Mouse (Mus musculus): ENCODE data around the gene Lif.

Lif gene

DNA sequence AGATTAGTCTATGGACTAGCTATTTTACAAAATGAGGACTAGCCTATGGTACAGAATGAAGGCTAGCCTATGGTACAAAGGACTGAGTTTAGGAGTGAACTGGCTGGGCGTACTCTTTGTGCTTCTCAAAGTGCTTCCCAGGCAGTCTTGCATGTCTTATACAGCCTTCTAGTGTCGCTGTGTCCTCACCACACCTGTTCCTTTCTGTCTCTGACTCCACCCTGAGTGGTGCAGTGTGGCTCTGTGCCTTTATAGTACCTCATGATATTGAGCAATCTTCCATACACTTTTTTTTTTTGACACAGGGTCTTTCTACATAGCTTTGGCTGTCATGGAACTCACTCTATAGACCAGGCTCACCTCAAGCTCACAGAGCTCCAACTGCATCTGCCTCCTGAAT lies 25.9 kb upstream of the Lif start:
- no peak for DNase-seq (ENCODE audit: low spot score in 2 of 2)

DNA sequence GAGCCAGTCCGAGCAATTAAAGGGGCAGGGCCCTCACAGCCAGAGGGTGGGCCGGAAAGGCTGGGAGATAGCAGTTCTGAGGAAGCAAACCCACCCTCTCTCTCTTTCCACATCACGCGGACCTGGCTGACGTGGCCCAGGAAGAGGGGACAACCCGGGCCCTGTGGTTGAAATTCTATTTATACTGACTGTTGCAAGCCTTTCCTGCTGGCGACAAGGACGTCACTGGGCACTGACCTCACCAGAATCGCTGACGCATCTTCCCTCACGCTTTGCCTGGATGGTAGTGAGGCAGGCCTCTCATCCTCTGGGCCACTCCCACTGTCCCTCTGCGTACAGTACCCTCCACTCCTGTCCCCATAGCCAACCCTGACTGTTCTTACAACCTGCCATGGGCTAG lies 24.7 kb upstream of the Lif start:
- no peak for DNase-seq (ENCODE audit: low spot score in 2 of 2)

DNA sequence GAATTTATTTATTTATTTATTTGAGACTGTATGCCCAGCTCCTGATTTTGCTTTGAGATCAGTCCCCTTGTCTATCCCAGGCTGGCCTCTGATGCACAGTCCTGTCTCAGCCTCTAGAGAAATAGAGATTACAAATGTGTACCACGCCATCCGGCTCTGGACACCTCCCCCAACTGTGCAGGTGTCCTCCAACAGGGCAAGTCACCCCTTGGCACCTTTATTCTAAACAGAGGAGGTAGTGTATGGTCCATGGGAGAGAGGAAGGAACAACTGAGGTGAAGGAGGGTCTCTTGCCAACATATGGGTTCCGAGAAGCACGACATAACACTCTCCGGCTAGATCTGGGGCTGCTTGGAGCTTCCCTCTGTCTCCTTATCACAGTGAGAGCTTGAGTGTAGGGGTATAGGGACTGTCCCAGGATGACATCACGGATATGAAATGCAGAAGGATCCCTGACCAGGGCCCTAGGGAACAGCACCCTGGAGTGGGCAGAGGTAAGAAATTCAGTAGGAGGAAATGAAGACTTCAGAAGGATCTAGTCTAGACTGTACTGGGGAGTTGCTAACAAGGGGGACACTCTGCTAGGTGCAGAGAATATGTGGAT lies 22.2 kb upstream of the Lif start:
- no peak for DNase-seq (ENCODE audit: low spot score in 2 of 2)

DNA sequence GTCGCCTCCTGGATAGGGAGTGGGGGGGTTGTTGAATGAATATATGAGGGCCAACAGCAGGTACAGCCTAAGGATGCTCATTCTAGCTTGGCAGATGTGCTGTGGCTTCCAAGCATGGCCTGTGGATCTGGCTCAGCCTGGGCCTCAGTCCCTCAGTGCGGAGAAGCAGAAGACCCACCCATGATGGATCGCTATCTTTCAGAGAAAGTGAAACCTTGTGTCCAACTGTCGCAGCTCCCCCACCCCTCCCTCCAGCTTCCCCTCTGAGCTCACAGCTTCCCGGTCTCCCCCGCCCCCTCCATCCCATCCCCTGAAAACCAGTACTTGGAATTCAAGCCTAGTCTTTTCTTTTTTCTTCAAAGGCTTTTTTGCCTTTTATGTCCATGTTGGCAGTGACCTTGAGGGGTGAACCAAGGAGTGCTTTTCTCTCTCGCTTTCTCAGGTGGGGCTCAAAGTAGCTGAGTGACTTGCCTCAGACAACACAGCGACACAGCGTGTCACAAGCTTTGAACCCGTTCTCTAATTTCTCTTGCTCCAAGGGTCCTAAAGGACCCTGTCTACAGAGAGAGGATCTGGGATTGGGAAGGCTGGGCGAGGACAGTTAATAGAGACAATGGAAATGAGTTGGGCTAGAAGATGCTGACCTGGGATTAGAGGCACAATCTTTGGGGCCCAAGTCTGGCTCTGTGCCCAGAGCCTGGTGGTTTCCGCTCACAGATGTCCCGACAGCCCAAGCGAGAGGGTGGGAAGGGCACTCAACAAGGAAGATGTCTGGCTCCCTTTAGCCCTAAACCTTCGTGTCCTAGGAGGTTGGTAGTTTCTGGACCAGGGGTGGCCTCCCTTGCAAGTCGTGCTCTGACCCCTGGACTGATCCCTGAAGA lies 21.5 kb upstream of the Lif start, which contains the start of gene Osm:
Gene Osm, plus strand, starts transcription at position 756 of the 881 bp plus-strand sequence.
- no peak for DNase-seq (ENCODE audit: low spot score in 2 of 2)

DNA sequence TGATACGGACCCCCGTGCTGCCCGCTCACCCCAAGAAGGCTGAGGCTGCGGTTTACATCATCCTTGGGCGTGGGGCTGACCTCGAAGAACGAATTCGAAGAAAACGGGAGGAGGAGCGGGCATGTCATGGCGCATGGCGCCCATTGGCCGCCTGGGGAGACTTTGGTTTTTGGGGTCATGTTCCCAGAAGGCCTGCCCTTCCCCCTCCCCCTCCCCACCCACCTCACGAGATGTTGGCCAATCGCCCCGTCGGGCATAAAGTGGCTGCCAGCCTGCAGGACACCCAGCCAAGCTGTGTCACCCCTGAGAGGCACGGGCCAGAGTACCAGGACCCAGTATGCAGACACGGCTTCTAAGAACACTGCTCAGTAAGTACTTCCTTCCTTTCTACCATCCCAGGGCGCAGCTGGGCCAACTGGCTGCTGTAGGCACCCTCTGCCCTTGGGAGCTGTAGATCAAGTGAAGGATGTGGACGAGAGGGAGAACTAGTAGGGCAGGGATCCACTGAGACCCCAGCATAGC lies 20.8 kb upstream of the Lif start:
- DNase-seq (ENCODE audit: low spot score in 2 of 2): no peak

DNA sequence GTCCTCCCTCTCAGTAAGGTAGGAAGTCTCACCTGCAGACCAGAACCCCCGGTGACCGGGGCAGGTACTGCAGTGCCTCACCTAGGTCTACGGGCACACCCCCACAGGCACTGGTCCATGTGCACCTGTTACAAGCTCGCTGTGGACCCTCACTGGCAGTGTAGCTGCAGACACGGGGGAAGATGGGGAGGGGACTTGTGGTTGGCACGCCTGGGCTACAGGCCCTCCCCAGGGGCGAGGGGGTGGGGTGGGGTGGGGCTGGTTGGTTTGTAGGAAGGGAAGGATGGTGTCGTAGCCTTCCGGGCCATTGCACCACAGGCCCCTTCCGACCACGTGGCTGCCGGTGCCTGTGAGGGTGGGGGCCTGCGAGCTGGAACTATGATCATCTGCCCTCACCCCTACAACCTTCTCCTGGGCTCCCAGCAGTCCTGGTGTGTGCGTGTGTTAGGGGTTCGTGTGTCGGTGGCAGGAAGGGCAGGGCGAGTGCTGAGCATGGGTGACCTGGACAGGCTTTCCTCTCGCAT lies 19.9 kb upstream of the Lif start:
- DNase-seq (ENCODE audit: low spot score in 2 of 2): no peak

DNA sequence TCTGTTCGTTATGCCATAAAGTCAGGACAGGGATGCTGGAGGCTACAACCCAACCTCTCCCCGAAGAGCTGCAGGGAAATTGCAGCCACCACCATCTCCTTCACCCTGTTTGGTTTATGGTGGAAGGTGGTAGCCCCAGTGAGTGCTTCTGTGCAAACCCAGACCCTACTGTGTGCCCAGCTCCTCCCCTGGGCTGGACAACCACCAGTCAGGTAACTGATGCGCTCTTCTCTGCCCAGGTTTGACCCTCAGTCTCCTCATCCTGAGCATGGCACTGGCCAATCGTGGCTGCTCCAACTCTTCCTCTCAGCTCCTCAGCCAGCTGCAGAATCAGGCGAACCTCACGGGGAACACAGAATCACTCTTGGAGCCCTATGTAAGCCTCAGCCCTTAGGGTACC lies 19.2 kb upstream of the Lif start:
- DNase-seq (ENCODE audit: low spot score in 2 of 2): no peak

DNA sequence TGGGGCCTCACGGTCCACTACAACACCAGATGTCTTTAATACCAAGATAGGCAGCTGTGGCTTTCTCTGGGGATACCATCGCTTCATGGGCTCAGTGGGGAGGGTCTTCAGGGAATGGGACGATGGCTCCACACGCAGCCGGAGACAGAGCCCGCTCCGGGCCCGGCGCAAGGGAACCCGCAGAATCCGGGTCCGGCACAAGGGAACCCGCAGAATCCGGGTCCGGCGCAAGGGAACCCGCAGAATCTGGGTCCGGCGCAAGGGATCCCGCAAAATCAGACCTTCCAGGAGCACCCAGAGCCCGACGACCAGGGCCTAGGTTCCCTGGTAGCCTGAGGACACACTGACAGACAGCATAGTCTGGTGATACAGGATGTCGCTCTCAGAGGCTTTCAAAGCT lies 17.7 kb upstream of the Lif start:
- DNase-seq (ENCODE audit: low spot score in 2 of 2): no peak

DNA sequence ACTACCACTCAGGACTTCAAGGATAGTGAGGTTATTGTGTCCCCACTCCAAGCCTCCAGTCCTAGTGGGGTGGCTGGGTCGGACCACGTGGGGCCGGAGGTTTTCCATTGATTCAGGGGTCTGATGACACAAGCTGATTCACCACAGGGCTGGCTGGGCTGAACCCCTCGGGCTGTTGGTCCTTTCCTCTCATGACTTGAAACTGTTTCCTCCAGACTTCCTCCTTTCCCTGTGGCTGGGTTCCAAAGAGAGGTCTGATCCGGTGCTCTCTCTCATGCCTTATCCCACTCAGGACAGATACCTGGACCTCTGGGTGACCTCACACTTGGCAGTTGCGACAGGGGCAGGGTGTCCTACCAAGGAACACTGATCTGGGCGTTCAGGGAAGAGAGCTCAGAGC lies 17.2 kb upstream of the Lif start:
- no peak for DNase-seq (ENCODE audit: low spot score in 2 of 2)

DNA sequence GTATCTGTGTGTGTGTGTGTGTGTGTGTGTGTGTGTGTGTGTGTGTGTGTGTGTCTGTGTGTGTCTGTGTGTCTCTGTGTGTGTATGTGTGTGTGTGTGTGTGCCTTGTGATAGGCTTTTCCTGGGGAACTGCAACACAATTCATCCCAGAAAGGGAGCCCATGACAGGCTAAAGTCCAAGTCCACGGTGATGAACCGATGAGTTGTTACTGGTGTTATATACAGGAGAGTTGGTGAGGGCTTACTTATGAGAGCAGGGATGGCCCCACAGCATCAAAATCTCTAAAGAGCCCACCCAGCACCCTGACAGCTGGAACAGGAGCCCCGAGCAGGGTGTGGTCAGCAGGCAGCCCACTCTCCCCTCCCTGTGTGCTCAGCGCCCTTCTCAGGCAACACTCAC lies 16.2 kb upstream of the Lif start:
- no peak for DNase-seq (ENCODE audit: low spot score in 2 of 2)

DNA sequence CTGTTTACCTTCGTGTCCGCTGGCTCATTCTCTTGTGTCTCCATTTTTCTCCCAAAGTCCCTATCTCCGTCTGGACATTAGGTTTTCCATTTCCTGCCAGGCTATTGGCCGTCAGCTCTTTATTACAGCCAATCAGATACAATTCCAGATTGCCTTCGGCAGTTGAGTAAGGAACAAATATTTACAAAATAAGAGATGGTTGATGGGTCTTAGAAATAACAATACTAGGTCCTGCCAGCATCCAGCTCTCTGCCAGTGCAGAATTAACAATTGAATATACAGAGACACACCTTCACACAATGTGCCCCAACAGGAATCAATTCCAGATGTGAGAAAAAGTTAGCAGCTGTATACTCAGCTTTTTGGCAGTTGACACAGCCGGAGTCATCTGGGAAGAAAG lies 11.2 kb upstream of the Lif start:
- no peak for DNase-seq (ENCODE audit: low spot score in 2 of 2)

DNA sequence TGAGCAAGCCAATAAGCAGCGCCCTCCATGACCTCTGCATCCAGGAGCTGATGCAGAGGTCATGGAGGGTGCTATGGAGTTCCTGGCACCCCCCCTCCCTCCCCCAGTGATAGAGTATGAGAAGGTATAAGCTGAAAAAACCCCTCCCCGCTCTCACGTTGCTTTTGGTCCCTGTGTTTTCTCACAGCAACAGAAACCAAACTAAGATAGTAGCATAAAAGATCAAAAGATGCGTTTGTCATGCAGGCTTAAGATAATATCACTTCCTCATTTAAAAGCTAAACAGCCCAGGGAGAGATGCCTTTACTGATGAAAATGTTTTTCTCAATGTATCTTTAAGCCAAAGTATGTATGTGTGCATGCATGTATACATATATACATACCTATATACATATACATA lies 10.7 kb upstream of the Lif start:
- no peak for DNase-seq (ENCODE audit: low spot score in 2 of 2)

DNA sequence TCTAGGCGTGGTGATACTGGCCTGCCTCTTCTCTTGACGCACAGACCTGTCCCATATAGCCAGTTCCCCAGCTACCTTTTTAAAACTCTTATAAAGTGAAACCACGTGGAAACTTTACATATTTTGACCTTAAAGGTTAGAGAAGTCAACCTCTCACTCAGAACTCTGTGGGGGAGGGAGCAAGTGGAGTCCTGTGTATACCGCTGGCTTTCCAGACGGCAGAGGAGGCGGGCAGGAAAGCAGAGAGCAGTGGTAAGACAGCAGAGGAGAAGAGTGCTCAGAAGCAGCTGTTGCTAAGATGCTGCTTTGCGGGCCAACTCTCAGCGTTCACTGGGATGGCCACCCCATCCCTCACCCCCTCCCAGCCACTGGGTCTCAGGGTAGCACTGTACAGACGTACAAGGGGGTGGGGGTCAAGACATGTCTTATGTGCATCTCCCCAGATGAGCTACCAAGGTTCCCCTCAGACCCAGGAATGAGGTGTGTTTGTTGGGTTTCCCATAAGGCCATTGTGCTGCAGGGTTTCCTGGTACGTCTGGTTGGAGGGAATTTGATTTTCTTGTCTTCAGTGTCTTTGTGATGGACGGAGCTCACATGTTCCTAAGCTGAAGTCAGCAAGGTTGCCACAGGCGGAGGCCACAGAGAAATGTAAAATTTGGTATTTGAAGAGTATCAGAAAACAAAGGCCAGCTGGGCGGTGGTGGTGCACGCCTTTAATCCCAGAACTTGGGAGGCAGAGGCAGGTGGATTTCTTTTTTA lies 10.0 kb upstream of the Lif start:
- no peak for DNase-seq (ENCODE audit: low spot score in 2 of 2)

DNA sequence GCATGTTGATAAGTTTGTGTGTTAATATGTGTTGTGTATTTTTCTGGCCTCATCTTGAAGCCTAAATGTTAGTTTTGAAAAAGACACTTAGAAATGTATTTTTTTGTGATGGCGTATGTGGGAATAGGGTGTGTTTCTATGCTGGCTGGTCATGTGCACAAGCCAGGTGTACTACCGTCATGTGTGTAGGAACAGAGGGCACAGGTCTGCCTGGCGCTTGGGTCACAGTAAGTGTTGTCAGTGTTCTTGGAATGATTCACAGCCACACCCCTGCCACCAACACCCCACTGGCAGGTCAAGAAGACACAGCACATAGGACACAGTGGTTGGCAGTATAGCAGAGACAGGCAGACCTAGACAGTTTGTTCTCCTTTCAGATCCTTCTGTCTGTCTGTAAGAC lies 8.2 kb upstream of the Lif start:
- DNase-seq (ENCODE audit: low spot score in 2 of 2): no peak

DNA sequence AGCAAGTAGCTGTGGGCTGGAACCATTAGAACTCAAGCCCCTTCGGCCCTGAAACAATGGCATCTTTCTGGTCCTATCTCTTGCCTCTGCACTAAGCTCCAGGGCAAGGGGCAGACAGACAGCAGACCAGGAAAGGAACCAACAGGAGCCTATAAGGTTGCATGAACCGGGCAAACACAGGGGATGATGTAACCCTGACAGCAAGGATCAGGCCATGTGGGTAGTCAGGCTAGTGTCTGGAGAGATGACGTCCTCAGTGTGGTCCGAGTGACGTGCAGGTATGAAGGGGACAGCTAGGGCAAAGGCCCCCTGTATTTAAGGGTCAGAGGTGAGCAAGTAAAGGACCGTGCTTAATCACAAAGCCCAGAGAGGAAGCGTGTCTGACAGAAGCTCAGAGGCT lies 7.1 kb upstream of the Lif start:
- DNase-seq (ENCODE audit: low spot score in 2 of 2): no peak

DNA sequence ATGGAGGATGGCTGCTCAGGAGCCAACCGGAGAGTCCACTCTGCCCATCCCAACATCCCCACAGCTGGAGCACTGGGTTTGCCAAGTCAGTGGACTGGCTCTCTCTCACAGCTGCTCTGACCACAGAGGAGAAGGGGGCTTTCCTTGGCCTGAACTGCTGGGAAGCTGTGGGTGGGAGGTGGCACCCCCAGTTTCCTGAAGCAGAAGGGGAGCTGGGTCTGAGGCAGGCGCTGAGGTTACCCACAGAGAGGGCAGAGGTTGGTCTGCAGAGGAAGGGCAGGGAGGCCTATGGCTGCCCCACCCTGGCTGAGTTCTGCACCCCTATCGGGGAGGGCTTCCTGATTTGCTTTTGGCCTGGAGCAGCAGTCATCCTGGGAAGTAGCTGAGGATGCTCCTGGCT lies 6.0 kb upstream of the Lif start:
- no peak for DNase-seq (ENCODE audit: low spot score in 2 of 2)

DNA sequence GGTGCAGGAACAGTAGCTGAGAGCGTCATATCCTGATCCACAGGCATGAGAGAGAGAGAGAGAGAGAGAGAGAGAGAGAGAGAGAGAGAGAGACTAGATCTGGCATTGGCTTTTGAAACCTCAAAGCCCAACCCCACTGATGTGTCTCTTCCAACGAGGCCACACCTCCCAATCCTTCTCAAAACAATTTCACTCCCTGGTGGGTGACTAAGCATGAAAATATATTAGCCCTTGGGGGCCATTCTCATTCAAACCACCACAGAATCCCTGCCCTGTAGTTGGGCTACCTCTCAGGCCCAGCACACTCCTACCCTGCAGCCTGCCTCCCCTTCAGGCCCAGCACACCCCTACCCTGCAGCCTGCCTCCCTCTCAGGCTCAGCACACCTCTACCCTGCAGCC lies 4.5 kb upstream of the Lif start:
- DNase-seq (ENCODE audit: low spot score in 2 of 2): no peak

DNA sequence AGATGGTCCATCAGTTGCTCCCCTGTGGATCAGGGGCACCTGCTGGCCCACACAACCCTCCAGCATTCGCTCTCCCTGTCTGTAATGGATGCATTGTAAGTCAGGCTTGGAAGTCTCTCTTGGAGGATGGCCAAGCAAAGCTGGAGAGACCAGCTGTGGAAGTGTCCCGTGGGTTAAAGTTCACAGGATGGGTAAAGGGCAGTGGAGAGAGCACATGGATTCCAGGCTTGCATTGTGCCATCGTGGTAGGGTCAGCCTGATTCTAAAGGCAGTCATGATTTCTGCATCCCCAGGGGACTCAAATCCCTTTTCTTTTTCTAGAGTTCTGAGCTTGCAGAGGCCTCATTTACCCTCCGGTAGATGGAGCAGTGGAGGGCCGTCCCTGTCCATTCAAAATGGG lies 399 bp downstream of the Lif start:
- DNase-seq (ENCODE audit: low spot score in 2 of 2): no peak

DNA sequence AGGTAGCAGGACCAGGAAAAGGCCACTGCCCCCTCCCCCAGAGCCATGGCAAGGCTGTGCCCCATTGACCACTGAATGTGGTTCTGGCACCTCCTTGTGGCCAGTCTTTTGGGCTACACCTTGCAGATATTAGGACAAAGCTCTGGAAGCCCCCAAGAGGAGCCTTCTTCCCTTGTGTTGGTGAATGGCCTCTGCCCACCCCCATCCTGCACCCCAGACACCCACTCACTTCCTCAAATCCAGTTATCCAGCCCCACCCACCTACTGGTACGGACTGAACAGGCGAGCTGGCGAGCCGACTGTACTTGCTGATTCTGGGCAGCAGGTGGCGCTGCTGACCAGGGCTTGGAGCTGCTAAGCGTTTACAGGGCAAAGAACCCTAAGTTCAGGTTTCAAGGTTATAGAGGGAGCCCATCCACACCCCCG lies 1.3 kb downstream of the Lif start:
- DNase-seq (ENCODE audit: low spot score in 2 of 2): peak; percentile 66 to 78

DNA sequence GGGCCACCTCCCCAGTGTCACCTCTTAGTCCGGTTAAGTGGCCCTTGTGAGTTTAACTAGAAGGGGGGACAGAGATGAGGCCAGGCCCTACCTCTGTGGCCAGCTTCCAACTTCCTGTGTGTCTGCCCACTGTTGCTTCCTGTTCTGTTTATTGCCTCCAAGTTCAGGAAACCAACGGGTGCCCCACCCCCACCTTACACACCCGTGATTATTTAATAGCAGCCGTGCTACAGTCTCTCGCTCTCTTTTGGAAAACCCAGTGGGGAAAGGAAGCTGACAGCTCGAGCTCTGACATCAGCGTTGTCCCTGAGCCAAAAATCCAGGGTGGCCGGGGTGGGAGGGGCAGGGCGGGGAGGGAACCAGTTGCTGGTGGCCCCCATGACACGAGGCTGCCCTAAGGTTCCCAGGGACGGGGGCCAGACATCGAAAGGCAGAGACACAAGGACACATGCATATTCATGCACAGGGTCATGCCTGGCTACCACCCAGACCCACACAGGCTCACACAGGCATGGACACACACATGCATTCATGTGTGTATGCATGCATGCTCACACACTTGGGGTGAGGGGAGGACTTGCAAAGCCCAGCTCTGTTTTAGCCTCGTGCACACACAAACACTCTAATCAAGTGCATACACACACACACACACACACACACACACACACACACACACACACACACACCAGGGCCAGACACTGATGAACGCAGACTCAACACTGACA lies 3.3 kb downstream of the Lif start:
- DNase-seq (ENCODE audit: low spot score in 2 of 2): no peak

DNA sequence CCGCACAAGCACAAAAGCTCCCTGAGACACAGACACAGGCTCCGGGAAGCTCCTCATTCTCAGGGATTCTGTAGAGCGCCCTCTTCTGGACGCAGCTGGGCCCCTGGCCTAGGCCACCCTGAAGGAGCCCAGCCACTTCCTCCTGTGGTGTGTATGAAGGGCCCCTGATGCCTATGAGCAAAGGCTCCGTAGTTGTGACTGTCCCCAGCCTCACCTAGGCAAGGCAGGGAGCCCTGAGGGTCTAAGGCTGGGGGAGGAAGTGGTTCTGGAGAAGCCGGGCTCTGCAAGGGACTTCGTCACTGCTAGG lies 3.8 kb downstream of the Lif start:
- peak in 1 of 2 experiments; percentile 27 for DNase-seq (ENCODE audit: low spot score in 2 of 2)

DNA sequence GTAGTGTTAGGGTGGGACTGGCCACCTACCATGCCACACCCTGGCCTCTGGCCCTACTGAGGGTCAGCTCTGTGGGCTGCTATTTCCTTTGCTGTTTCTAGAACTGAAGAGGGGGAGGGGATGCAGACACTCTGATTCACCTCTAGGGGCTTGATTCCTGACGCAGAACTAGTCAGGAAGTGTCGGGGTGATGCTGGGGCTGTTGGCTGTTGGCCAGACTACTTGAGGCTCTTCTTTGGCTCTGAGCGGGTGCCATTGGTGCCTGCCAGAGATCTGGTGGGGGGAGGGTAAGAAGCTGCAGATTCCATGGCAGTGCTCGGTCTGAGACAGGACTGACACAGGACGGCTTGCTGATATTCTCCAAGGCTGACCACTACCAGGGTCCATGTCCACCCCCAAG lies 4.6 kb downstream of the Lif start:
- no peak for DNase-seq (ENCODE audit: low spot score in 2 of 2)

Measured in frontal cortex, postnatal 14 days (tissue).